Mouse (Mus musculus): ENCODE measurements at regions not wholly inside any gene's neighbourhood (a gene's known extent, or its start where the extent isn't known, plus 50 kb on each side); places are given as distances from the start of the nearest gene placed in this dataset.

GRCm38 (mm10) chr13:92911660-92912284 lies 67.2 kb downstream of the Mtx3 start:
- no peak for DNase-seq

- DNase-seq: no peak
These were observed 68.1 kb downstream of the Mtx3 start for GRCm38 (mm10) chr13:92912661-92913060.

- no peak for DNase-seq
These were observed 70.1 kb downstream of the Mtx3 start for GRCm38 (mm10) chr13:92914631-92915030.

- DNase-seq: no peak
These were observed 70.8 kb downstream of the Mtx3 start for GRCm38 (mm10) chr13:92915221-92915839.

GRCm38 (mm10) chr13:92915948-92916710 lies 71.6 kb downstream of the Mtx3 start:
- DNase-seq: no peak

GRCm38 (mm10) chr13:92919882-92920281 lies 75.3 kb downstream of the Mtx3 start:
- no peak for DNase-seq

GRCm38 (mm10) chr13:92921936-92922335 lies 77.4 kb downstream of the Mtx3 start:
- DNase-seq: no peak

- no peak for DNase-seq
These were observed 78.9 kb downstream of the Mtx3 start for GRCm38 (mm10) chr13:92923496-92923895.

- no peak for DNase-seq
These were observed 79.5 kb downstream of the Mtx3 start for GRCm38 (mm10) chr13:92924021-92924420.

GRCm38 (mm10) chr13:92925196-92925595 lies 80.6 kb downstream of the Mtx3 start:
- no peak for DNase-seq

- DNase-seq: no peak
These were observed 84.0 kb downstream of the Mtx3 start for GRCm38 (mm10) chr13:92928551-92928950.

- DNase-seq: no peak
These were observed 87.1 kb downstream of the Mtx3 start for GRCm38 (mm10) chr13:92931696-92932095.

- DNase-seq: no peak
These were observed 94.5 kb downstream of the Mtx3 start for GRCm38 (mm10) chr13:92939032-92939431.

GRCm38 (mm10) chr13:92940610-92941009 lies 96.0 kb downstream of the Mtx3 start:
- no peak for DNase-seq

GRCm38 (mm10) chr13:92948560-92948959 lies 104.0 kb downstream of the Mtx3 start:
- DNase-seq: no peak

- DNase-seq: peak in 1 of 2 experiments; percentile 3
These were observed 115.5 kb downstream of the Mtx3 start for GRCm38 (mm10) chr13:92960031-92960430.

- no peak for DNase-seq
These were observed 118.1 kb downstream of the Mtx3 start for GRCm38 (mm10) chr13:92962625-92963024.

GRCm38 (mm10) chr13:92963351-92963895 lies 118.9 kb downstream of the Mtx3 start:
- no peak for DNase-seq

- DNase-seq: no peak
These were observed 119.7 kb downstream of the Mtx3 start for GRCm38 (mm10) chr13:92964213-92964743.

GRCm38 (mm10) chr13:92967025-92967610 lies 122.6 kb downstream of the Mtx3 start:
- peak; percentile 49 to 50 for DNase-seq

GRCm38 (mm10) chr13:92969579-92969978 lies 125.0 kb downstream of the Mtx3 start:
- DNase-seq: no peak

GRCm38 (mm10) chr13:92972891-92973290 lies 128.3 kb downstream of the Mtx3 start:
- DNase-seq: no peak

- DNase-seq: no peak
These were observed 129.2 kb downstream of the Mtx3 start for GRCm38 (mm10) chr13:92973791-92974190.
